Mouse (Mus musculus) heart, postnatal 0 days (tissue): ENCODE measurements around the gene Prcp. TPM values are rescaled to one million over a fixed set of nuclear protein-coding genes. Genes with fewer than 3 reads are reported as not detected.

Experiments used
- ATAC-seq: fragments of 200-750 bp; cut with Nextera tagmentation; 2 replicates; pipeline ENCODE4 v1.8.0; 2017; ENCODE audit warnings: low read depth, moderate number of reproducible peaks, moderate library complexity; ENCODE audit not compliant: insufficient read depth
- DNase-seq: peaks from one replicate; pipeline ENCODE4 v3.0.0-alpha.2; 2016; ENCODE audit warnings: low spot score
- H3K27ac ChIP-seq: fragments of 300-500 bp; sonication (generic); 2 replicates; pipeline ENCODE4 v1.5.1; 2014; ENCODE audit warnings: low read depth, mild to moderate bottlenecking
- H3K27me3 ChIP-seq: fragments of 300-500 bp; sonication (generic); 2 replicates; pipeline ENCODE4 v1.6.1; 2014; ENCODE audit warnings: low read length, mixed read lengths; ENCODE audit not compliant: control insufficient read depth, insufficient read depth
- H3K36me3 ChIP-seq: fragments of 300-500 bp; sonication (generic); replicated peaks from 2 replicates; pipeline ENCODE4 v1.6.1; 2014; ENCODE audit warnings: low read length, mixed read lengths; ENCODE audit not compliant: control insufficient read depth, insufficient read depth
- H3K4me1 ChIP-seq: fragments of 300-500 bp; sonication (generic); 2 replicates; pipeline ENCODE4 v1.6.1; 2014; ENCODE audit warnings: antibody characterized with exemption; ENCODE audit not compliant: control insufficient read depth, insufficient read depth
- H3K4me2 ChIP-seq: fragments of 300-500 bp; sonication (generic); 2 replicates; pipeline ENCODE4 v1.6.1; 2014; ENCODE audit warnings: low read depth, mild to moderate bottlenecking, low read length, moderate library complexity
- H3K4me3 ChIP-seq: fragments of 300-500 bp; sonication (generic); 2 replicates; pipeline ENCODE4 v1.5.1; 2014; ENCODE audit warnings: low read depth, low read length
- H3K9ac ChIP-seq: fragments of 300-500 bp; sonication (generic); replicated peaks from 2 replicates; pipeline ENCODE4 v1.6.1; 2014; ENCODE audit warnings: low read depth, low read length, mixed read lengths
- H3K9me3 ChIP-seq: fragments of 300-500 bp; sonication (generic); replicated peaks from 2 replicates; pipeline ENCODE4 v1.6.1; 2016; ENCODE audit warnings: low read length; ENCODE audit not compliant: control insufficient read depth
- CTCF ChIP-seq: IDR thresholded peaks from 2 replicates; pipeline ENCODE4 v1.5.1; 2016; ENCODE audit warnings: antibody characterized with exemption, control low read depth, low read depth
- EP300 ChIP-seq: IDR thresholded peaks from 2 replicates; pipeline ENCODE4 v1.6.1; 2016; ENCODE audit warnings: antibody characterized with exemption, low read depth
- WGBS: fragments of 180-500 bp; shearing (Covaris S2); extraction: QIAGEN DNeasy Blood & Tissue Kit; methylation state at CpG from one replicate; pipeline ENCODE4 v1.1.7; 2014; 5-methylcytosine and 5-hydroxymethylcytosine counted together
- polyA plus RNA-seq: library from polyadenylated mRNA; unstranded; fragments of >200 nt; fragmentation: Nextera tagmentation; extraction: Ambion mirVana; gene quantifications from 2 replicates; pipeline ENCODE4 v1.2.1, GENCODE M21; 2015
- total RNA-seq: library from RNA; depleted of rRNA; stranded (reverse); fragments of >200 nt; gene quantifications from 2 replicates; pipeline ENCODE4 v1.2.3, GENCODE M21; 2014; ENCODE audit warnings: low replicate concordance

Gene Prcp
- total and polyA plus RNA-seq, 2 experiments from 2014 or later = 18.3 to 44.8 TPM

DNA sequence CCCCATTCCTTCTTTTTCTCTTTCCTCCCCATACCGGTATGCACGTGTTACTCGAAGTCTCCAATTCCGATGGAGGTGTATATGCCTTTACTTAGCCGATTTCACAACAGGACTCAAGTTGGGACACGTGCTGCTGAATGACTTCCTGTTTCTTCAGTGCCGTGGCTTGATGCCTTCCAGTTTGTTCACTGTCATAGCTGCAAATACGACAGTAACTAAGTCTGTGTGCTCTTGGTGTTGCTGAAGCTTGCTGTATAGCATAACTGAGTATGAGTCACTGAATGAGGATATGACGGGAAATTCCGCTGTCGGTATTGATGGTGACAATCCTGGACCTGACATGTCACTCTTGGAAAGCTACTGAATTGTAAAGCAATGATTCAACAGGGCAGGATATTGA lies 37.0 kb upstream of the Prcp start:
- no peak for ATAC-seq
- no peak overlapping the region for H3K4me2 ChIP-seq
- H3K9ac ChIP-seq = no peak overlapping the region
- DNase-seq = no peak
- H3K9me3 ChIP-seq = no peaks in the 10 kb centered on the region
- no peak overlapping the region for H3K27ac ChIP-seq
- H3K4me3 ChIP-seq = no peak overlapping the region
- no peaks in the 10 kb centered on the region for H3K27me3 ChIP-seq
- 75% methylated on average over 11 of the region's 11 CpGs for WGBS
- H3K4me1 ChIP-seq = no peaks in the 10 kb centered on the region
- TF ChIP-seq EP300 (no peak), CTCF (no peak)
- peaks cover 9% of the 10 kb centered on the region; the same call in 1 of the 2 replicates for H3K36me3 ChIP-seq

GRCm38 (mm10) chr7:92837907-92838306 lies 36.4 kb upstream of the Prcp start:
- no peak for DNase-seq
- Histone ChIP-seq H3K27ac (no peak overlapping the region), H3K9me3 (no peaks in the 10 kb centered on the region), H3K4me1 (no peaks in the 10 kb centered on the region), H3K4me3 (no peak overlapping the region), H3K27me3 (no peaks in the 10 kb centered on the region), H3K9ac (no peak overlapping the region), H3K36me3 (peaks cover 9% of the 10 kb centered on the region; the same call in 1 of the 2 replicates), H3K4me2 (no peak overlapping the region)
- TF ChIP-seq CTCF (no peak), EP300 (no peak)
- ATAC-seq = no peak
- 57% methylated on average over 3 of the region's 3 CpGs for WGBS

GRCm38 (mm10) chr7:92842254-92842653 lies 32.0 kb upstream of the Prcp start:
- Histone ChIP-seq H3K27me3 (no peaks in the 10 kb centered on the region), H3K36me3 (no peaks in the 10 kb centered on the region), H3K4me2 (no peak overlapping the region), H3K27ac (no peak overlapping the region), H3K9me3 (no peaks in the 10 kb centered on the region), H3K9ac (no peak overlapping the region), H3K4me1 (no peaks in the 10 kb centered on the region), H3K4me3 (no peak overlapping the region)
- WGBS = 78% methylated on average over 2 of the region's 2 CpGs
- TF ChIP-seq EP300 (no peak), CTCF (no peak)
- ATAC-seq = no peak
- no peak for DNase-seq

DNA sequence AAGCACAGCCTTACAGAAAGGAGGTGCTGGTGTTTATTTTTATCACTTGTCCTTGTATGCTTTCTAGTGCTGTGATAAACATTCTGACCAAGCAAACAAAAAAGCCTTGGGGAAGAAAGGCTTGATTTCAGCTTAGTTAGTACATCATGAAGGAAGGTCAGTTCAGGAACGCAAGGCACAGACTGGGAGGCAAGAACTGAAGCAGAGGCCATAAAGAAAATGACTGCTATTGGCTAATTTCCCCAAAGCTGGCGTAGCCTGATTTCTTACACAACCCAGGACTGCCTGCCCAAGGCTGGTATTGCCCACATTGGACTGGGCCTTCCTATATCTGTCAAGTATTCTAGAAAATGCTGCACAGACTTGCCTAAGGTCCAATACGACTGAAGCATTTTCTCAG lies 26.0 kb upstream of the Prcp start:
- WGBS = 87% methylated on average over 3 of the region's 3 CpGs
- Histone ChIP-seq H3K36me3 (no peaks in the 10 kb centered on the region), H3K27ac (no peak overlapping the region), H3K9me3 (no peaks in the 10 kb centered on the region), H3K4me2 (no peak overlapping the region), H3K4me1 (no peaks in the 10 kb centered on the region), H3K9ac (no peak overlapping the region), H3K27me3 (no peaks in the 10 kb centered on the region), H3K4me3 (no peak overlapping the region)
- no peak for DNase-seq
- no peak for ATAC-seq
- no peak for TF ChIP-seq CTCF
- TF ChIP-seq EP300 = no peak

- ATAC-seq (no peak), DNase-seq (peak; percentile 39)
- 26% methylated on average over 2 of the region's 2 CpGs for whole genome bisulfite sequencing
Measured at GRCm38 (mm10) chr7:92866526-92866925, 7.7 kb upstream of the Prcp start.

DNA sequence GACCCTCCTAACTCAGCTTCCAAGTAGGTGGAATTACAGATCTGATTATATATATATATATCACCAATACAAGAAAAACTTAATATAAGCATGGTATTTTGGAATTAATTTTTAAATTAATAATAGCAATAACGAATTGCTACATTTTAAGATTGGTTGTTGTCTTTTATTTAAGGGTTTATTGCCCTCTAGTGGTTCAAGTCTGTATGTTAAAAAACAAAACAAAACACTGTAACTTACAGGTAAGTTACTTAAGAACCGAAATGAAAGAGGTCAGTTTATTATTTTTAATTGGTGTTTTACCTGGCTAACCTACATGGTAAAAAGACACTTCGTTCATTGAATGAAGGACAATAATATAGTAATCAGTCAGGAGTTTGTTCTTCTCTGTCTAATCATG lies 4.1 kb upstream of the Prcp start:
- 0 out of 2 replicates have a peak, but pooled peaks cover 6% of the 10 kb centered on the region for H3K4me1 ChIP-seq
- 62% methylated on average over 3 of the region's 3 CpGs for WGBS
- H3K27ac ChIP-seq = no peak overlapping the region
- TF ChIP-seq CTCF = peak; percentile 31
- TF ChIP-seq EP300 = no peak
- no peak overlapping the region for H3K4me3 ChIP-seq
- H3K36me3 ChIP-seq = 0 out of 2 replicates have a peak, but pooled peaks cover 5% of the 10 kb centered on the region
- no peak overlapping the region for H3K9ac ChIP-seq
- H3K4me2 ChIP-seq = no peak overlapping the region
- H3K9me3 ChIP-seq = no peaks in the 10 kb centered on the region
- H3K27me3 ChIP-seq = no peaks in the 10 kb centered on the region
- ATAC-seq (no peak), DNase-seq (no peak)

More at GRCm38 (mm10) chr7:92866526-92866925, 7.7 kb upstream of the Prcp start:
- Histone ChIP-seq H3K4me3 (no peak overlapping the region), H3K9ac (no peak overlapping the region), H3K4me1 (no peaks in the 10 kb centered on the region), H3K36me3 (0 out of 2 replicates have a peak, but pooled peaks cover 5% of the 10 kb centered on the region), H3K4me2 (no peak overlapping the region), H3K27me3 (no peaks in the 10 kb centered on the region), H3K27ac (no peak overlapping the region), H3K9me3 (no peaks in the 10 kb centered on the region)
- peak; percentile 57 for TF ChIP-seq CTCF
- TF ChIP-seq EP300 = no peak
